Comparison of ENCODE assay signal across 10 mouse cellular contexts in genomic region chr11:53761822-53762221, GRCm38 (mm10). TPM values are rescaled to one million over a fixed set of nuclear protein-coding genes. Genes with fewer than 3 reads are reported as not detected.
A peak's percentile ranks its signal among the peaks of the same experiment; 100 is the strongest.
DNase-seq lines count a peak whose midpoint lies in the region; ATAC-seq and TF ChIP-seq lines count a peak whose summit lies in the region.
"Had no signal": no experiment of that assay in that cellular context is flagged by ENCODE, and none has a peak within 500 bp of the region (broad histone marks: within the 10 kb centered on the region; RNA-seq: fewer than 3 reads in every experiment).

No protein-coding gene starts in this region.

- peaks cover 34% of the 10 kb centered on the region for H3K27me3 ChIP-seq in hindbrain, embryonic 14.5 days (ENCODE audit: control insufficient read depth, insufficient read depth, low read length)
- peaks cover 21% of the 10 kb centered on the region for H3K27me3 ChIP-seq in hindbrain, embryonic 11.5 days (ENCODE audit: control insufficient read depth, insufficient read depth, low read length)
- no peaks in the 10 kb centered on the region for H3K27me3 ChIP-seq in intestine, postnatal 0 days (replicated peaks; ENCODE audit: control insufficient read depth, insufficient read depth, low read length)
- no peaks in the 10 kb centered on the region for H3K27me3 ChIP-seq in lung, embryonic 16.5 days (ENCODE audit: control insufficient read depth, insufficient read depth, low read depth, low read length)

- H3K9ac ChIP-seq in hindbrain, embryonic 14.5 days, result no peak overlapping the region
- H3K9ac ChIP-seq in hindbrain, embryonic 11.5 days (ENCODE audit: low read depth, low read length), result no peak overlapping the region
- peak overlapping the region; percentile 28 for H3K9ac ChIP-seq in intestine, postnatal 0 days (ENCODE audit: low read depth, low read length)
- no peak overlapping the region for H3K9ac ChIP-seq in lung, embryonic 16.5 days (ENCODE audit: low read length)
- H3K9ac ChIP-seq: embryonic facial prominence, embryonic 13.5 days had no signal

- intact Hi-C loops in gastrocnemius, adult 2 months (cut with DNase I), result no loop called here

- 0 out of 2 replicates have a peak, but pooled peaks have one; percentile 35 for ATAC-seq in hindbrain, embryonic 14.5 days (ENCODE audit: low FRiP score)
- no peak for ATAC-seq in hindbrain, embryonic 11.5 days (ENCODE audit: low FRiP score)
- ATAC-seq in intestine, postnatal 0 days, result no peak
- ATAC-seq in lung, embryonic 16.5 days (ENCODE audit: low read depth), result peak; percentile 77

- DNase-seq in hindbrain, embryonic 14.5 days (ENCODE audit: low spot score), result no peak
- no peak for DNase-seq in hindbrain, embryonic 11.5 days (ENCODE audit: low spot score)
- peak; percentile 96 for DNase-seq in Muller cell, postnatal 12 days (ENCODE audit: inconsistent ontology term)
- DNase-seq in gastrocnemius, adult 2 months, result peak; percentile 77
- no peak for DNase-seq in embryo, embryonic 9.5 days (ENCODE audit: extremely low spot score)
- no peak for DNase-seq in right cerebral cortex, postnatal 25 days

- peaks cover 25% of the 10 kb centered on the region; the same call in 1 of the 2 replicates for H3K4me1 ChIP-seq in hindbrain, embryonic 14.5 days (replicated peaks; ENCODE audit: control insufficient read depth, insufficient read depth, low read length)
- peaks cover 13% of the 10 kb centered on the region for H3K4me1 ChIP-seq in hindbrain, embryonic 11.5 days (replicated peaks; ENCODE audit: control insufficient read depth, insufficient read depth, low read length)
- peaks cover 25% of the 10 kb centered on the region for H3K4me1 ChIP-seq in intestine, postnatal 0 days (replicated peaks; ENCODE audit: control insufficient read depth, insufficient read depth, low read length)
- peaks cover 47% of the 10 kb centered on the region for H3K4me1 ChIP-seq in lung, embryonic 16.5 days (replicated peaks; ENCODE audit: control insufficient read depth, insufficient read depth, low read length)

- no peak overlapping the region for H3K27ac ChIP-seq in hindbrain, embryonic 14.5 days
- H3K27ac ChIP-seq in hindbrain, embryonic 11.5 days (ENCODE audit: low read depth, low read length), result no peak overlapping the region
- peak overlapping the region; percentile 97 for H3K27ac ChIP-seq in gastrocnemius, adult 2 months
- H3K27ac ChIP-seq in intestine, postnatal 0 days (ENCODE audit: low read depth, low read length), result peak overlapping the region; percentile 99
- peak overlapping the region; percentile 99 for H3K27ac ChIP-seq in lung, embryonic 16.5 days (ENCODE audit: low read length)
- H3K27ac ChIP-seq: embryonic facial prominence, embryonic 13.5 days had no signal

- no peak overlapping the region for H3K4me2 ChIP-seq in hindbrain, embryonic 14.5 days (replicated peaks)
- H3K4me2 ChIP-seq in hindbrain, embryonic 11.5 days (replicated peaks; ENCODE audit: low read depth, low read length), result no peak overlapping the region
- no peak overlapping the region; the same call in 1 of the 2 replicates for H3K4me2 ChIP-seq in intestine, postnatal 0 days (replicated peaks; ENCODE audit: low read depth)
- 0 out of 2 replicates have a peak overlapping the region, but pooled peaks have one; percentile 15 for H3K4me2 ChIP-seq in lung, embryonic 16.5 days (ENCODE audit: low read depth, low read length)

- 50% methylated on average over 2 of the region's 2 CpGs for WGBS in hindbrain, embryonic 14.5 days
- 72% methylated on average over 2 of the region's 2 CpGs for WGBS in hindbrain, embryonic 11.5 days
- 36% methylated on average over 2 of the region's 2 CpGs for WGBS in intestine, postnatal 0 days
- 10% methylated on average over 2 of the region's 2 CpGs for WGBS in lung, embryonic 16.5 days

- no peak for TF ChIP-seq CTCF in gastrocnemius, adult 2 months (IDR thresholded peaks at IDR 0.05)
- TF ChIP-seq CTCF in intestine, postnatal 0 days (IDR thresholded peaks at IDR 0.05; ENCODE audit: low read depth), result no peak

- no peaks in the 10 kb centered on the region for H3K9me3 ChIP-seq in hindbrain, embryonic 14.5 days (ENCODE audit: control insufficient read depth, low read length)
- H3K9me3 ChIP-seq in hindbrain, embryonic 11.5 days (ENCODE audit: control insufficient read depth, low read length), result no peaks in the 10 kb centered on the region
- no peaks in the 10 kb centered on the region for H3K9me3 ChIP-seq in intestine, postnatal 0 days (ENCODE audit: control insufficient read depth)
- H3K9me3 ChIP-seq in lung, embryonic 16.5 days (ENCODE audit: control insufficient read depth, low read length), result no peaks in the 10 kb centered on the region
- H3K9me3 ChIP-seq: embryonic facial prominence, embryonic 13.5 days had no signal

- no peak overlapping the region for H3K4me3 ChIP-seq in hindbrain, embryonic 14.5 days (replicated peaks; ENCODE audit: low read length)
- H3K4me3 ChIP-seq in hindbrain, embryonic 11.5 days (ENCODE audit: low read depth, low read length), result no peak overlapping the region
- no peak overlapping the region; the same call in 1 of the 2 replicates for H3K4me3 ChIP-seq in gastrocnemius, adult 2 months
- H3K4me3 ChIP-seq in intestine, postnatal 0 days (ENCODE audit: low read depth, low read length), result no peak overlapping the region
- H3K4me3 ChIP-seq in lung, embryonic 16.5 days (ENCODE audit: low read length), result no peak overlapping the region
- H3K4me3 ChIP-seq: embryonic facial prominence, embryonic 13.5 days had no signal

- no peaks in the 10 kb centered on the region for H3K36me3 ChIP-seq in hindbrain, embryonic 14.5 days (replicated peaks; ENCODE audit: control insufficient read depth, insufficient read depth)
- no peaks in the 10 kb centered on the region for H3K36me3 ChIP-seq in hindbrain, embryonic 11.5 days (ENCODE audit: control insufficient read depth, insufficient read depth, low read length)
- no peaks in the 10 kb centered on the region for H3K36me3 ChIP-seq in intestine, postnatal 0 days (ENCODE audit: control insufficient read depth, insufficient read depth)
- no peaks in the 10 kb centered on the region for H3K36me3 ChIP-seq in lung, embryonic 16.5 days (ENCODE audit: control insufficient read depth, insufficient read depth, low read length)
- H3K36me3 ChIP-seq: embryonic facial prominence, embryonic 13.5 days had no signal

RNA-seq across cellular contexts. Expression of gene Irf1, which starts 8.0 kb away (rescaled TPM):
- polyA plus RNA-seq in hindbrain, embryonic 14.5 days (2014; fragmentation: Nextera tagmentation; extraction: Ambion mirVana), result 2.7 and 3.1 TPM in 2 replicates
- 1.7 and 3.8 TPM in 2 replicates for polyA plus RNA-seq in hindbrain, embryonic 11.5 days (2014; fragmentation: Nextera tagmentation; extraction: Ambion mirVana)
- 1 to 10 TPM; 6.2 to 7.0 TPM for total RNA-seq in gastrocnemius, adult 2 months (2021)
- 64.3 and 76.1 TPM in 2 replicates for polyA plus RNA-seq in intestine, postnatal 0 days (2015; fragmentation: Nextera tagmentation; extraction: Ambion mirVana)
- 29.7 and 33.9 TPM in 2 replicates for polyA plus RNA-seq in lung, embryonic 16.5 days (2015; fragmentation: Nextera tagmentation; extraction: Ambion mirVana)

RNA-seq across cellular contexts. Expression of gene Gm17334, which starts 11.2 kb away (rescaled TPM):
- polyA plus RNA-seq in hindbrain, embryonic 14.5 days (2014; fragmentation: Nextera tagmentation; extraction: Ambion mirVana), result not detected in 2 replicates
- polyA plus RNA-seq in hindbrain, embryonic 11.5 days (2014; fragmentation: Nextera tagmentation; extraction: Ambion mirVana), result not detected in 2 replicates
- under 1 TPM; 0.28 to 0.53 TPM for total RNA-seq in gastrocnemius, adult 2 months (2021)
- 0.17 and 0.67 TPM in 2 replicates for polyA plus RNA-seq in intestine, postnatal 0 days (2015; fragmentation: Nextera tagmentation; extraction: Ambion mirVana)
- polyA plus RNA-seq in lung, embryonic 16.5 days (2015; fragmentation: Nextera tagmentation; extraction: Ambion mirVana), result 0.24 and 0.39 TPM in 2 replicates
- polyA plus RNA-seq: embryonic facial prominence, embryonic 13.5 days; neural tube, embryonic 11.5 days had no signal

RNA-seq across cellular contexts. Expression of gene Il5, which starts 41.2 kb away (rescaled TPM):
- polyA plus RNA-seq in hindbrain, embryonic 14.5 days (2014; fragmentation: Nextera tagmentation; extraction: Ambion mirVana), result not detected in 2 replicates
- polyA plus RNA-seq in hindbrain, embryonic 11.5 days (2014; fragmentation: Nextera tagmentation; extraction: Ambion mirVana), result 0.10 TPM in 1 of 2 replicates, not detected in the other
- not detected for total RNA-seq in gastrocnemius, adult 2 months (2021)
- polyA plus RNA-seq in intestine, postnatal 0 days (2015; fragmentation: Nextera tagmentation; extraction: Ambion mirVana), result not detected in 2 replicates
- polyA plus RNA-seq in lung, embryonic 16.5 days (2015; fragmentation: Nextera tagmentation; extraction: Ambion mirVana), result not detected in 2 replicates
- polyA plus RNA-seq: embryonic facial prominence, embryonic 13.5 days; neural tube, embryonic 11.5 days had no signal

RNA-seq across cellular contexts. Expression of gene Rad50, which starts 54.7 kb away (rescaled TPM):
- polyA plus RNA-seq in hindbrain, embryonic 14.5 days (2014; fragmentation: Nextera tagmentation; extraction: Ambion mirVana), result 10.7 and 10.8 TPM in 2 replicates
- polyA plus RNA-seq in hindbrain, embryonic 11.5 days (2014; fragmentation: Nextera tagmentation; extraction: Ambion mirVana), result 19.3 and 22.3 TPM in 2 replicates
- total RNA-seq in gastrocnemius, adult 2 months (2021), result 1 to 10 TPM; 4.1 to 5.2 TPM
- 15.6 and 19.3 TPM in 2 replicates for polyA plus RNA-seq in intestine, postnatal 0 days (2015; fragmentation: Nextera tagmentation; extraction: Ambion mirVana)
- polyA plus RNA-seq in lung, embryonic 16.5 days (2015; fragmentation: Nextera tagmentation; extraction: Ambion mirVana), result 29.5 and 33.7 TPM in 2 replicates

Comparison
In these comparisons a context has a peak if more than half of its experiments do, and no peak if none do; other contexts are left out.
1. ATAC-seq: peak in hindbrain, embryonic 14.5 days (single experiment) and lung, embryonic 16.5 days (single experiment); none in hindbrain, embryonic 11.5 days (single experiment) and intestine, postnatal 0 days (single experiment).
2. DNase-seq: peak in Muller cell, postnatal 12 days (single experiment) and gastrocnemius, adult 2 months (single experiment); none in hindbrain, embryonic 14.5 days (single experiment), hindbrain, embryonic 11.5 days (single experiment), embryo, embryonic 9.5 days (single experiment) and right cerebral cortex, postnatal 25 days (single experiment).
3. H3K27ac ChIP-seq: peak in gastrocnemius, adult 2 months (single experiment), intestine, postnatal 0 days (single experiment) and lung, embryonic 16.5 days (single experiment); none in hindbrain, embryonic 14.5 days (single experiment) and hindbrain, embryonic 11.5 days (single experiment).